Mouse (Mus musculus): ENCODE results near the gene Ttc4. TPM values are rescaled to one million over a fixed set of nuclear protein-coding genes. Genes with fewer than 3 reads are reported as not detected.

The Ttc4 gene
- polyA plus RNA-seq (2014; fragmentation: Nextera tagmentation; extraction: Ambion mirVana): 79.5 and 80.4 TPM in 2 replicates

- 0 out of 2 replicates have a peak within 1 kb of the TSS, but pooled peaks have one; percentile 53 for H3K27ac ChIP-seq (ENCODE audit: low read length)
- peaks cover 26% of the 10 kb centered on the region for H3K36me3 ChIP-seq (ENCODE audit: control insufficient read depth, insufficient read depth, low read length)
- WGBS: under 1% methylated on average over 43 of the region's 43 CpGs
- peak; percentile 98 for ATAC-seq (ENCODE audit: insufficient number of reproducible peaks, insufficient read depth, low FRiP score, low read depth)
- no peaks in the 10 kb centered on the region for H3K27me3 ChIP-seq (ENCODE audit: control insufficient read depth, insufficient read depth, low read length)
- H3K4me3 ChIP-seq (ENCODE audit: low read depth, low read length): peak within 1 kb of the TSS; percentile 90
- H3K4me1 ChIP-seq (ENCODE audit: control insufficient read depth, insufficient read depth, low read length): peaks cover 5% of the 10 kb centered on the region
- no peaks in the 10 kb centered on the region for H3K9me3 ChIP-seq (ENCODE audit: control insufficient read depth, low read depth, low read length)
- H3K9ac ChIP-seq (replicated peaks; ENCODE audit: low read depth, low read length): peak within 1 kb of the TSS; percentile 83
- H3K4me2 ChIP-seq (replicated peaks; ENCODE audit: low read depth, low read length): peak within 1 kb of the TSS; percentile 80
Observed at GRCm38 (mm10) chr4:106678442-106679118, at the start of gene Ttc4. Gene Ttc4, minus strand, starts transcription at chr4:106678944.

- no peak overlapping the region for H3K9ac ChIP-seq (replicated peaks; ENCODE audit: low read depth, low read length)
- no peak for ATAC-seq (ENCODE audit: insufficient number of reproducible peaks, insufficient read depth, low FRiP score, low read depth)
- no peaks in the 10 kb centered on the region for H3K4me1 ChIP-seq (ENCODE audit: control insufficient read depth, insufficient read depth, low read length)
- H3K4me3 ChIP-seq (ENCODE audit: low read depth, low read length): no peak overlapping the region
- H3K4me2 ChIP-seq (replicated peaks; ENCODE audit: low read depth, low read length): no peak overlapping the region
- 84% methylated on average over 4 of the region's 4 CpGs for WGBS
- H3K9me3 ChIP-seq (ENCODE audit: control insufficient read depth, low read depth, low read length): no peaks in the 10 kb centered on the region
- no peak overlapping the region for H3K27ac ChIP-seq (ENCODE audit: low read length)
- H3K36me3 ChIP-seq (ENCODE audit: control insufficient read depth, insufficient read depth, low read length): no peaks in the 10 kb centered on the region
- H3K27me3 ChIP-seq (ENCODE audit: control insufficient read depth, insufficient read depth, low read length): no peaks in the 10 kb centered on the region
Observed at GRCm38 (mm10) chr4:106720631-106721030, 41.9 kb upstream of the Ttc4 start.

- no peaks in the 10 kb centered on the region for H3K36me3 ChIP-seq (ENCODE audit: control insufficient read depth, insufficient read depth, low read length)
- 86% methylated on average over 6 of the region's 6 CpGs for WGBS
- H3K9me3 ChIP-seq (ENCODE audit: control insufficient read depth, low read depth, low read length): no peaks in the 10 kb centered on the region
- no peak overlapping the region for H3K27ac ChIP-seq (ENCODE audit: low read length)
- no peaks in the 10 kb centered on the region for H3K27me3 ChIP-seq (ENCODE audit: control insufficient read depth, insufficient read depth, low read length)
- ATAC-seq (ENCODE audit: insufficient number of reproducible peaks, insufficient read depth, low FRiP score, low read depth): no peak
- no peaks in the 10 kb centered on the region for H3K4me1 ChIP-seq (ENCODE audit: control insufficient read depth, insufficient read depth, low read length)
- no peak overlapping the region for H3K9ac ChIP-seq (replicated peaks; ENCODE audit: low read depth, low read length)
- H3K4me3 ChIP-seq (ENCODE audit: low read depth, low read length): no peak overlapping the region
- H3K4me2 ChIP-seq (replicated peaks; ENCODE audit: low read depth, low read length): no peak overlapping the region
Observed at GRCm38 (mm10) chr4:106713622-106714021, 34.9 kb upstream of the Ttc4 start.

- Histone ChIP-seq H3K27ac (ENCODE audit: low read length) (no peak overlapping the region), H3K9me3 (ENCODE audit: control insufficient read depth, low read depth, low read length) (no peaks in the 10 kb centered on the region), H3K9ac (replicated peaks; ENCODE audit: low read depth, low read length) (no peak overlapping the region; the same call in 1 of the 2 replicates), H3K4me1 (ENCODE audit: control insufficient read depth, insufficient read depth, low read length) (peaks cover 14% of the 10 kb centered on the region; the same call in 1 of the 2 replicates), H3K4me3 (ENCODE audit: low read depth, low read length) (no peak overlapping the region), H3K4me2 (replicated peaks; ENCODE audit: low read depth, low read length) (peak overlapping the region; percentile 19; the same call in 1 of the 2 replicates), H3K36me3 (ENCODE audit: control insufficient read depth, insufficient read depth, low read length) (no peaks in the 10 kb centered on the region), H3K27me3 (ENCODE audit: control insufficient read depth, insufficient read depth, low read length) (no peaks in the 10 kb centered on the region)
- WGBS: under 1% methylated on average over 8 of the region's 8 CpGs
- ATAC-seq (ENCODE audit: insufficient number of reproducible peaks, insufficient read depth, low FRiP score, low read depth): peak; percentile 44; the same call in 1 of the 2 replicates
Observed at GRCm38 (mm10) chr4:106708408-106708807, 29.7 kb upstream of the Ttc4 start.

- no peak overlapping the region for H3K4me3 ChIP-seq (ENCODE audit: low read depth, low read length)
- no peak overlapping the region; the same call in 1 of the 2 replicates for H3K9ac ChIP-seq (replicated peaks; ENCODE audit: low read depth, low read length)
- peaks cover 14% of the 10 kb centered on the region; the same call in 1 of the 2 replicates for H3K4me1 ChIP-seq (ENCODE audit: control insufficient read depth, insufficient read depth, low read length)
- H3K27ac ChIP-seq (ENCODE audit: low read length): no peak overlapping the region
- no peaks in the 10 kb centered on the region for H3K9me3 ChIP-seq (ENCODE audit: control insufficient read depth, low read depth, low read length)
- WGBS: 46% methylated on average over 5 of the region's 5 CpGs
- peak overlapping the region; percentile 19; the same call in 1 of the 2 replicates for H3K4me2 ChIP-seq (replicated peaks; ENCODE audit: low read depth, low read length)
- H3K36me3 ChIP-seq (ENCODE audit: control insufficient read depth, insufficient read depth, low read length): no peaks in the 10 kb centered on the region
- no peaks in the 10 kb centered on the region for H3K27me3 ChIP-seq (ENCODE audit: control insufficient read depth, insufficient read depth, low read length)
- ATAC-seq (ENCODE audit: insufficient number of reproducible peaks, insufficient read depth, low FRiP score, low read depth): no peak
Observed at GRCm38 (mm10) chr4:106707957-106708356, 29.2 kb upstream of the Ttc4 start.

GRCm38 (mm10) chr4:106705096-106705665 is 26.4 kb upstream of the Ttc4 start:
- H3K27ac ChIP-seq (ENCODE audit: low read length): no peak overlapping the region; the same call in 1 of the 2 replicates
- 42% methylated on average over 8 of the region's 8 CpGs for WGBS

GRCm38 (mm10) chr4:106704416-106704815 is 25.7 kb upstream of the Ttc4 start:
- Histone ChIP-seq H3K27ac (ENCODE audit: low read length) (no peak overlapping the region), H3K27me3 (ENCODE audit: control insufficient read depth, insufficient read depth, low read length) (no peaks in the 10 kb centered on the region), H3K9me3 (ENCODE audit: control insufficient read depth, low read depth, low read length) (no peaks in the 10 kb centered on the region), H3K9ac (replicated peaks; ENCODE audit: low read depth, low read length) (no peak overlapping the region), H3K36me3 (ENCODE audit: control insufficient read depth, insufficient read depth, low read length) (no peaks in the 10 kb centered on the region), H3K4me3 (ENCODE audit: low read depth, low read length) (no peak overlapping the region), H3K4me2 (replicated peaks; ENCODE audit: low read depth, low read length) (no peak overlapping the region), H3K4me1 (ENCODE audit: control insufficient read depth, insufficient read depth, low read length) (peaks cover 14% of the 10 kb centered on the region; the same call in 1 of the 2 replicates)
- no peak for ATAC-seq (ENCODE audit: insufficient number of reproducible peaks, insufficient read depth, low FRiP score, low read depth)
- 63% methylated on average over 11 of the region's 11 CpGs for WGBS

More at GRCm38 (mm10) chr4:106705096-106705665, 26.4 kb upstream of the Ttc4 start:
- Histone ChIP-seq H3K9ac (replicated peaks; ENCODE audit: low read depth, low read length) (no peak overlapping the region), H3K4me1 (ENCODE audit: control insufficient read depth, insufficient read depth, low read length) (peaks cover 14% of the 10 kb centered on the region; the same call in 1 of the 2 replicates), H3K27me3 (ENCODE audit: control insufficient read depth, insufficient read depth, low read length) (no peaks in the 10 kb centered on the region), H3K9me3 (ENCODE audit: control insufficient read depth, low read depth, low read length) (no peaks in the 10 kb centered on the region), H3K36me3 (ENCODE audit: control insufficient read depth, insufficient read depth, low read length) (no peaks in the 10 kb centered on the region), H3K4me3 (ENCODE audit: low read depth, low read length) (no peak overlapping the region), H3K4me2 (replicated peaks; ENCODE audit: low read depth, low read length) (no peak overlapping the region)
- ATAC-seq (ENCODE audit: insufficient number of reproducible peaks, insufficient read depth, low FRiP score, low read depth): no peak

GRCm38 (mm10) chr4:106703956-106704355 is 25.2 kb upstream of the Ttc4 start:
- no peak for ATAC-seq (ENCODE audit: insufficient number of reproducible peaks, insufficient read depth, low FRiP score, low read depth)
- Histone ChIP-seq H3K9me3 (ENCODE audit: control insufficient read depth, low read depth, low read length) (no peaks in the 10 kb centered on the region), H3K9ac (replicated peaks; ENCODE audit: low read depth, low read length) (no peak overlapping the region), H3K4me2 (replicated peaks; ENCODE audit: low read depth, low read length) (no peak overlapping the region), H3K27me3 (ENCODE audit: control insufficient read depth, insufficient read depth, low read length) (no peaks in the 10 kb centered on the region), H3K36me3 (ENCODE audit: control insufficient read depth, insufficient read depth, low read length) (no peaks in the 10 kb centered on the region), H3K4me1 (ENCODE audit: control insufficient read depth, insufficient read depth, low read length) (peaks cover 14% of the 10 kb centered on the region; the same call in 1 of the 2 replicates), H3K27ac (ENCODE audit: low read length) (no peak overlapping the region), H3K4me3 (ENCODE audit: low read depth, low read length) (no peak overlapping the region)
- 83% methylated on average over 10 of the region's 10 CpGs for WGBS
